Mouse (Mus musculus) intestine, embryonic 16.5 days (tissue): ENCODE data around the gene Dnah14. TPM values are rescaled to one million over a fixed set of nuclear protein-coding genes. Genes with fewer than 3 reads are reported as not detected.

Experiments used
- ATAC-seq: fragments of 200-750 bp; cut with Nextera tagmentation; 2 replicates; pipeline ENCODE4 v1.8.0; 2017; ENCODE audit warnings: moderate TSS enrichment, moderate library complexity
- H3K27ac ChIP-seq: fragments of 300-500 bp; sonication (generic); 2 replicates; pipeline ENCODE4 v1.5.1; 2014; ENCODE audit warnings: mild to moderate bottlenecking, low read length
- H3K27me3 ChIP-seq: fragments of 300-500 bp; sonication (generic); replicated peaks from 2 replicates; pipeline ENCODE4 v1.6.1; 2014; ENCODE audit warnings: low read length, control low read depth, mixed read lengths; ENCODE audit not compliant: control insufficient read depth, insufficient read depth
- H3K36me3 ChIP-seq: fragments of 300-500 bp; sonication (generic); 2 replicates; pipeline ENCODE4 v1.6.1; 2014; ENCODE audit warnings: low read length, control low read depth; ENCODE audit not compliant: control insufficient read depth, insufficient read depth
- H3K4me1 ChIP-seq: fragments of 300-500 bp; sonication (generic); 2 replicates; pipeline ENCODE4 v1.6.1; 2014; ENCODE audit warnings: low read length, control low read depth, mixed read lengths; ENCODE audit not compliant: control insufficient read depth, insufficient read depth
- H3K4me2 ChIP-seq: fragments of 300-500 bp; sonication (generic); 2 replicates; pipeline ENCODE4 v1.6.1; 2014; ENCODE audit warnings: low read depth, low read length, control low read depth
- H3K4me3 ChIP-seq: fragments of 300-500 bp; sonication (generic); 2 replicates; pipeline ENCODE4 v1.5.1; 2014; ENCODE audit warnings: mild to moderate bottlenecking, low read length
- H3K9ac ChIP-seq: fragments of 300-500 bp; sonication (generic); 2 replicates; pipeline ENCODE4 v1.6.1; 2014; ENCODE audit warnings: low read depth, low read length
- H3K9me3 ChIP-seq: fragments of 300-500 bp; sonication (generic); 2 replicates; pipeline ENCODE4 v1.6.1; 2016; ENCODE audit warnings: low read length, control low read depth; ENCODE audit not compliant: control insufficient read depth
- WGBS: fragments of 180-500 bp; shearing (Covaris S2); extraction: QIAGEN DNeasy Blood & Tissue Kit; methylation state at CpG from one replicate; pipeline ENCODE4 v1.1.7; 2014; 5-methylcytosine and 5-hydroxymethylcytosine counted together
- polyA plus RNA-seq: library from polyadenylated mRNA; unstranded; fragments of >200 nt; fragmentation: Nextera tagmentation; extraction: Ambion mirVana; gene quantifications from 2 replicates; pipeline ENCODE4 v1.2.1, GENCODE M21; 2015

Gene Dnah14
- polyA plus RNA-seq, 1 experiment from 2014 or later = 1.2 TPM

DNA sequence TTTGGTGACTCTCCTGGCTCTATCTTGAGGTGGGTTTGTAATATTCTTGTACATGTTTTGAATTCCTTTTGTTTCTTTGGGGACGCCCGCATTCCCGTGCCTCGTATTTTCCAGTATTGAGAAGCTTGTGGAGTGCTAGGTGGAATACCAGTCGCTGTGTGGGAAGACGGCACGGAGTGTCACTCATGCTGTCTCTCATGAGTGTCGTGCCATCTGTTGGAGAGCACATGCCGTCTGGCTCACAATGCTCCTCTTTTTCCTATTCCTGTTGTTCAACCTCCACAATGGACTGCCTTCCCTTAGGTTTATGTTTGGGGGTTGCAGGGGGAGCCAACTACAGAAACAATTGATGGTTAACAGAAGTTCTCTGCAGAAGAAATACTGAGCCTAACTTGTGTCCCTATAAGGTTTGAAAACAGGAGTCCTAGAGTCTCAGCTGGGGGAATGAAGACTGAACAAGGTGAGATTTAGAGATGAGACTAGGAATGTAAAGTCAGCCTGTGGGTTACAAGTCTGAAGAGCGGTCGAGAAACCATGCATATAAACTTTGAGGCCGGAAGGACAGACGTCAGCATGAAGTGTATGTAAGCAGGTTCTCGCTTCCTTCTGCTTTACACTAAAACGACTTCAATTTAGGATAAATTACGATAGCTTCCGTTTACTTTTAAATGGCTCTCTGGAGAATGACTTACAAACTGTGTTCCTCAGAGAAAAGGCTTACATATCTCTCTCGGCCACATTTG, 235.3 kb downstream of the Dnah14 start:
- no peaks in the 10 kb centered on the region for H3K4me1 ChIP-seq
- H3K27me3 ChIP-seq = no peaks in the 10 kb centered on the region
- no peak overlapping the region for H3K4me3 ChIP-seq
- H3K9me3 ChIP-seq = no peaks in the 10 kb centered on the region
- H3K36me3 ChIP-seq = peaks cover 16% of the 10 kb centered on the region
- H3K27ac ChIP-seq = no peak overlapping the region
- no peak overlapping the region for H3K9ac ChIP-seq
- H3K4me2 ChIP-seq = no peak overlapping the region
- 83% methylated on average over 18 of the region's 18 CpGs for WGBS
- ATAC-seq = no peak

DNA sequence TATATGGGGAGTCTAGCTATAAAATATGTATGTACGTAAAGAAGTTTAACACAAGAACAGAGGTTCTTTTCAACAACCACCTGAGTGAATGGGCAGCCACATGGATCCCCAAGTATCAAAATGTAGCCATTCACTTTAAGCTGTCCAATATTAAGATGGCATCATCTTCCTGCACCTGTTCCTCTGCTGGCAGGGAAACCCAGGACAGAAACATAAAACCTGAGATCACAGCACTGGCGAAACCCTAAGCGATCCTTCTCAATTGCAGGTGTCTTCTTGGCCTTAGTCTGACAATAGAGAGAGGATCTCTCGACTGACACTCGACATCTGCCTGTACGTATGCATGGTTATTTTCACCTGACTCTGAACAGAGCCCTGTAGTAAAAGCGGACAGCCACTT, 250.4 kb downstream of the Dnah14 start:
- Histone ChIP-seq H3K4me3 (no peak overlapping the region), H3K4me1 (no peaks in the 10 kb centered on the region), H3K4me2 (no peak overlapping the region), H3K9me3 (no peaks in the 10 kb centered on the region), H3K9ac (no peak overlapping the region), H3K27me3 (no peaks in the 10 kb centered on the region), H3K27ac (no peak overlapping the region), H3K36me3 (peaks cover 41% of the 10 kb centered on the region)
- no peak for ATAC-seq
- 96% methylated on average over 7 of the region's 7 CpGs for WGBS

DNA sequence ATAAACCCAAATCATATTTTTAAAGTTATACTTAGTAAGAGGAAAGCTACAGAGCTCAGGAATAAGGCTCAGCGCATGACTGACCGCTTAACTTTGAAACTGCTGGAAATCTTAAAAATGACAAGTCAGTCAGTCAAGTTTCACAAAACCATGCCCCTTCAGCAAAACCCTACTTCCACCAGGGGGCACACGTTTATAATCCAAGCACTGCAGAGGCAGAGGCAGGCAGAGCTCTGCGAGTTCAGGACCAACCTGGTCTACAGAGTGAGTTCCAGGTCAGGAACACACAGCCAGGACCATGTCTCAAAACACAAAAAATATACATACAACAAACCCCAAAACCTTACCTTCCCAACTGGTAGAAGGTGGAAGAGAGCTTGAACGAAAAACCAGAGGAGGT, 252.0 kb downstream of the Dnah14 start:
- no peak overlapping the region for H3K27ac ChIP-seq
- no peak for ATAC-seq
- no peak overlapping the region for H3K4me3 ChIP-seq
- peaks cover 46% of the 10 kb centered on the region for H3K36me3 ChIP-seq
- no peaks in the 10 kb centered on the region for H3K4me1 ChIP-seq
- no peak overlapping the region for H3K9ac ChIP-seq
- H3K27me3 ChIP-seq = no peaks in the 10 kb centered on the region
- WGBS = 92% methylated on average over 5 of the region's 5 CpGs
- H3K9me3 ChIP-seq = no peaks in the 10 kb centered on the region
- no peak overlapping the region for H3K4me2 ChIP-seq

DNA sequence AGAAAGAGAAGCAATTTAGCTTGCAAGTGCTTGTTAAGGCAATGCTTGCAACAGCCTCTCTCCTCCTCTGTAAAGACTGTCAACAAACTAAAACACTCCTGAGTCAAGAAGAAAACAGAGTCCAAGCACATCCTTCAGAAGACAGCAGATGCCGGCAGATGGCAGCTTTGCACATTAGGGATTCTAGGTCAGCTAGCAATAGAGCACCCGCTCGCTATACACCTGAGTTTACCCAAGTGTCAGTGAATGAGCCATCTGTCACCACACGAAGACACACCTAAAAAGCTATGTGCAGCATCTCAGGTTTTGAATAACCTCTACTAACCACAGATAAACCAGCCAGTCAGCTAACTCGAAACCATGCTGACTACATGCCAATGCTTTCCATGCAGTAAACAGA, 256.4 kb downstream of the Dnah14 start:
- Histone ChIP-seq H3K36me3 (peaks cover 39% of the 10 kb centered on the region), H3K4me1 (no peaks in the 10 kb centered on the region), H3K27ac (no peak overlapping the region), H3K9ac (no peak overlapping the region), H3K4me2 (no peak overlapping the region), H3K4me3 (no peak overlapping the region), H3K9me3 (no peaks in the 10 kb centered on the region), H3K27me3 (no peaks in the 10 kb centered on the region)
- WGBS = 90% methylated on average over 5 of the region's 5 CpGs
- ATAC-seq = no peak

DNA sequence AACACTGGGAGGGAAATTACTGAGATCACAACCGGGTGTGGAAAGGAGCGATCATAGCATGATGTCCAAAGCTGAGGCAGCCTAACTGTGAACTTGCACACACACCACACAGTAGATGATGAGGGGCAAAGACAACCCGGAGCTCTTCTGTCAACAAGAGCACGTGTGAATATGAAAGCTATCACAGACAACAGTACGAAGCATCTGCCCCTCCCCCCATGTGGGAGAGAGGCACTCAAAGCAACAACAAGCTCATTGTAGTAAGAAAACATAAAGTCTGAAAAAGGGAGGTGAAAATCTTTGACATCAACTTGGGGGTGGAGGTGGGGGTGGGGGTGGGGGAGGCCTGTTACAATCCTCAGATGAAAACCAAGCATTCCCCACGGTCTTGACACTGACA, 256.8 kb downstream of the Dnah14 start:
- H3K4me3 ChIP-seq = no peak overlapping the region
- no peak overlapping the region for H3K27ac ChIP-seq
- no peak overlapping the region for H3K9ac ChIP-seq
- no peaks in the 10 kb centered on the region for H3K4me1 ChIP-seq
- H3K27me3 ChIP-seq = no peaks in the 10 kb centered on the region
- ATAC-seq = no peak
- H3K36me3 ChIP-seq = peaks cover 35% of the 10 kb centered on the region
- H3K4me2 ChIP-seq = no peak overlapping the region
- no peaks in the 10 kb centered on the region for H3K9me3 ChIP-seq
- 77% methylated on average over 6 of the region's 6 CpGs for WGBS

DNA sequence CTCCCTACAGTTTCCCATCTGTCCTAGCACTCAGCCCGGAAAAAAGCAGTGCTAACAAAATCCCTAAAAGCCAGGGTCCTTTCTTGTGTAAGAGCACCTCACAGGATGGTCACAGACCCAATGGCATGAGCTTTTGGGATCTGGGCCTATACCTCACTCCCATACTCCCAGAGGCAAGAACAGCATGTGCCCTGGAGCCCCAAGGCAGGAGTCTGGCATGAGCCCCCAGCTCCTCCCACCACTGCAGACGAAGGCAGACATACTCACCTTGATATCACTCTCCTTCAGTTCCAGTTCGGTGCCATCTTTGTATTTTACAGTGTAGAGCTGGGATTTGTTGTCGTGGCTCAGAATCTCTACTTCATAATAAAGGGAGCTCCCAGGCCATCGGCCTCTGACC, 261.8 kb downstream of the Dnah14 start:
- Histone ChIP-seq H3K4me3 (no peak overlapping the region), H3K27ac (no peak overlapping the region), H3K27me3 (no peaks in the 10 kb centered on the region), H3K36me3 (peaks cover 11% of the 10 kb centered on the region), H3K9ac (no peak overlapping the region), H3K4me1 (peaks cover 19% of the 10 kb centered on the region), H3K9me3 (no peaks in the 10 kb centered on the region), H3K4me2 (no peak overlapping the region)
- no peak for ATAC-seq
- 84% methylated on average over 5 of the region's 5 CpGs for WGBS

DNA sequence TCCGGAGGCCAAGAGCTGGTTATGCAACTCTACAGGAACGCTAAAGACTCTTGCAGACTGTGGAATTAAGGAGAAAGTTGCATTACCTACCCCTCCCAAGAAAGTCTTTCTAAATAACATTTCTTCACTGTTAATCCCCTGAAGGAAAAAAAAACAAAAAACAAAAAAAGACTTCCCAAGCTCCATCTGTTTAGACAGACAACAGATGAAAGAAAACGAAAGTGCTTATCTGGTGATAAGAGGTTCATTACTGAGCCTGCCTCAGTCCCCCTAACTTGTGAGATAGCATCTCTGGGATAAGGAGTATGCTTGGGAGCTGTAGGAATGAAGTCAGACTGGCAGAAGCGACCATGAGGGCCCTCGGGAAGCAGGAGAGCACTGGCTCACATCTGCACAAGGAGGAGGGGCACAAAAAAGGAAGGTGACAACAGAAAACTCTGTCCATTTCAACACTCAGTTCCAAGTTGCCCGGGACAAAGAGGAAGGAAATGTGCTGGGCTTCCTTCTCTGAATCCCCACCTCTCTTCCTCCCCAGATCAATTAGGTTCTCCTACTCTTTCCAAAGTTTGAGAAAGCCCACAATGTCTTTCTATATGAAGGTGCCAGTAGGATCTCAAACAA, 263.5 kb downstream of the Dnah14 start:
- H3K9ac ChIP-seq = peak overlapping the region; percentile 49
- ATAC-seq = no peak
- no peaks in the 10 kb centered on the region for H3K27me3 ChIP-seq
- peak overlapping the region; percentile 32 for H3K4me3 ChIP-seq
- 11% methylated on average over 6 of the region's 6 CpGs for WGBS
- H3K4me1 ChIP-seq = peaks cover 22% of the 10 kb centered on the region
- H3K36me3 ChIP-seq = peaks cover 11% of the 10 kb centered on the region
- H3K27ac ChIP-seq = no peak overlapping the region
- H3K9me3 ChIP-seq = no peaks in the 10 kb centered on the region
- H3K4me2 ChIP-seq = peak overlapping the region; percentile 77

DNA sequence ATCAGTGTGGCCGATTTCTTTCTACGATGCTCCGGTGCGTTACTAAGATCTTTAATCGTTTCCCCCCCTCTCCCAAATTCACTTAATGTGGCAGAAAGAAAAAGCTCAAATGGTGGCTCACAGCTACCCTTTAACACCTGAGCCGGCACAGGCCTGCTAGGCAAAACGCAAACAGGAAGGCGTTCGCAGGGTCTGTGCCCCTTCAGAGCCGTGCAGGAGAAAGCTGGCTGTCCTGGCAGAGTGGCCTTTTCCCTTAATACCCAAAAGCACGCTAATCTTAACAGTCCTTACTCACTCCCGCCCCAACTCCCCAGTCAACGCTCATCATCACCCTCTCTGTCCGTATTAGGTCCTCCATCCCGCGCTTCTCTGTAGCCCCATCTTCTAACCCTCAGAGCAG, 265.0 kb downstream of the Dnah14 start:
- H3K4me1 ChIP-seq = peaks cover 22% of the 10 kb centered on the region
- ATAC-seq = peak; percentile 5

DNA sequence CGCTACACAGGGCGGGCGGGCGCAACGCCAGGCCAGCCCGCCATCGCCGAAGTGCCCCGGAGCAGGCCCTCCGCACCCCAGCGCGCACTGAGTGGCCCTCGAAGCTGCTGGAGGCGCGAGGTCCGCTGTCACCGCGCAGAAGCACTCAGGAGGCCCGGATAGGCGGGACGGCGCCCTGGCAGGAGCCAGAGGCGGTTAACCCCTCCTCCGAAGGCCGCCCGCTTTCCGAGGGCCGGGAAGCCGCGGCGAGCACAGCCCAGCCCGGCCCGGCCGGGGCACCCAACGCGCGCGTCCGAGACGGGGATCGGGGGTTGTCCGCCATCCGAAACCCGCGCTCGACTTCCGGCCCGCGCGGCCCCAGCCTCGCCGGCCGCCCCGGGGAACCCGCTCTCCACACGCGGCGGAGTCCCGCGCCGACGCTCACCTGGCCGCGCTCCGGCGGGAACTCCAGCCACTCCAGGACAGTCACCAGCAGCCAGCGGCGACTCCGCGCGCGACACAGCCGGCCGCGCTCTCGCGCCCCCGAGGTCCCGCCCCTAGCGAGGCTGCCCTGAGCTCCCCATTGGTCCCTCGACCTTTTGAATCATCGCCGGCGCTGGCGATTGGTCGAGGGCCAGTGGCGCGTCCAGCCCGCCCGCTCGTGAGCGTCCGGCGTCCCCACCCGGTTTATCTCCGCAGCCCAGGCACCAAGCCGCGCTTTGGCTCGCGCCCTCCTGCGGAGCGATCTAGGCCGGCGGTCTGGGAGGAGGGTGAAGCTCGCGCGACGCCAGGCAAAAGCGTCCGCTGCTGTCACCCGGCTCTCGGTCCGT, 265.7 kb downstream of the Dnah14 start:
- Histone ChIP-seq H3K9me3 (no peaks in the 10 kb centered on the region), H3K27ac (peak overlapping the region; percentile 98)
- WGBS = under 1% methylated on average over 111 of the region's 113 CpGs

More for the DNA sequence above, 265.0 kb downstream of the Dnah14 start:
- Histone ChIP-seq H3K27me3 (no peaks in the 10 kb centered on the region), H3K9ac (peak overlapping the region; percentile 94), H3K27ac (peak overlapping the region; percentile 98), H3K9me3 (no peaks in the 10 kb centered on the region), H3K36me3 (peaks cover 3% of the 10 kb centered on the region; the same call in 1 of the 2 replicates), H3K4me2 (peak overlapping the region; percentile 77), H3K4me3 (peak overlapping the region; percentile 87)
- WGBS = under 1% methylated on average over 16 of the region's 16 CpGs

More for the DNA sequence above, 265.7 kb downstream of the Dnah14 start:
- ATAC-seq = peak; percentile 99
- H3K27me3 ChIP-seq = no peaks in the 10 kb centered on the region
- peaks cover 22% of the 10 kb centered on the region for H3K4me1 ChIP-seq
- peak overlapping the region; percentile 94 for H3K9ac ChIP-seq
- no peaks in the 10 kb centered on the region for H3K36me3 ChIP-seq
- H3K4me2 ChIP-seq = peak overlapping the region; percentile 88
- H3K4me3 ChIP-seq = peak overlapping the region; percentile 87
